Mouse (Mus musculus): ENCODE results near the gene Plk5. TPM values are rescaled to one million over a fixed set of nuclear protein-coding genes. Genes with fewer than 3 reads are reported as not detected.
A peak's percentile ranks its signal among the peaks of the same experiment; 100 is the strongest.

Plk5 gene
- polyA plus RNA-seq, 1 experiment from 2014 or later: not detected

DNA sequence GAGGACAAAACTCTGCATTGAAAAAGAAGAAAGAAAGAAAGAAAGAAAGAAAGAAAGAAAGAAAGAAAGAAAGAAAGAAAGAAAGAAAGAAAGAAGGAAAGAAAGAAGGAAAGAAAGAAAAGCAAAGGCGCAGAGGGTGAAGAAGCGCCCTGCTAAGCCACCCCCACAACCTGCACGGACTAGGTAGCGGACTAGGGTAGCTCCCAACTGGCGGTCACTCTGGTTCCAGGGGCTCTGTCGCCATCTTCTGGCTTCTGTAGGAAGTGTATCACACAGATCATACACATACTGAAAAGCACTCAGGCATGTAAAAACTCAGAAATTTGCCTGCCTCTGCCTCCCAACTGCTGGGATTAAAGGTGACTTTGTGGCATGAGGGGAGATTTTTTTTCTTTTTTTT, 17.8 kb downstream of the Plk5 start:
- Histone ChIP-seq H3K27me3 (ENCODE audit: control insufficient read depth, insufficient read depth, low read length) (no peaks in the 10 kb centered on the region), H3K4me1 (ENCODE audit: control insufficient read depth in 2 of 2, insufficient read depth in 2 of 2, low read length in 2 of 2) (0 out of 4 replicates have a peak, but pooled peaks cover 0 to 3% of the 10 kb centered on the region in 2 experiments), H3K9me3 (ENCODE audit: control insufficient read depth, low read length) (no peaks in the 10 kb centered on the region), H3K4me2 (ENCODE audit: low read length) (no peak overlapping the region), H3K9ac (ENCODE audit: low read length) (no peak overlapping the region), H3K4me3 (ENCODE audit: control insufficient read depth in 1 of 2, insufficient read depth in 1 of 2, low read depth in 1 of 2, low read length in 2 of 2) (no peak overlapping the region), H3K27ac (replicated peaks in 1 of 2; ENCODE audit: control insufficient read depth in 1 of 2, insufficient read depth in 1 of 2, low read depth in 2 of 2, low read length in 2 of 2) (no peak overlapping the region), H3K36me3 (ENCODE audit: control insufficient read depth, insufficient read depth, low read length) (no peaks in the 10 kb centered on the region)
- 17% methylated on average over 6 of the region's 6 CpGs for WGBS
- ATAC-seq (ENCODE audit: insufficient number of reproducible peaks, insufficient read depth, low FRiP score, low read depth): no peak

DNA sequence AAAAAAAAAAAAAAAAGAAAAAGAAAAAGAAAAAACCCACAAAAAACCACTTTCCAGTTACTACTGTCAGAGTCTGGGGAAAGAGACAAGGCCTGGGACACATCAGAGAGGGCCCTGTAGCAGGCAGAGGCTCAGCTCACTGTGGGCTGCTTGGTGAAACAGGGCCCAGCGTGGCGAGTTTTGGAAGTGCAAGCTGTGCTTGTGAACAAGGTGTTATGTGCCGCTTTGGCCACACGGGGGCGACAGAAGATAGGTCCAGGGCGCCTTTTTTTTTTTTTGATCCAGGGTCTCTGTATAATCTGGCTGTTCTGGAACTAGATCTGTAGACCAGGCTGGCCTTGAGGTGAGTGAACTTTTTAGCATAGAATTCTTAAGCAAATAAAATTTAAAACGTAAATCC, 19.9 kb downstream of the Plk5 start:
- 4% methylated on average over 7 of the region's 7 CpGs for WGBS
- H3K4me2 ChIP-seq (ENCODE audit: low read length): no peak overlapping the region

DNA sequence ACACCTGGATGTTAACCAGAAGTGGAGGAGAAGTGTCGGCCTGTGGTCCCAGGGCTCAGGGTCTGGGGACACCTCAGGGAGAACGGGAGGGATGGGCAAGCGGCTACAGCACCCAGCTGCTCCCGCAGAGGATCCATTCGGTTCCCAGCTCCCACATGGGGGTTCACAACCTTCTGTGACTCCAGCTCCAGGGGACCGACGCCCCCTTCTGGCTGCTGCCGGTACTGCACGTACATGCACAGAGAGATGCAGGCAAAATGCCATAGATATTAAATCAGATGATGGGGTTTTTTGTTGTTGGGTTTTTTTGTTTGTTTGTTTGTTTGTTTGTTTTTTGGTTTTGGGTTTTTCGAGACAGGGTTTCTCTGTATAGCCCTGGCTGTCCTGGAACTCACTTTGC, 21.5 kb downstream of the Plk5 start:
- no peak overlapping the region for H3K9ac ChIP-seq (ENCODE audit: low read length)
- no peaks in the 10 kb centered on the region for H3K4me1 ChIP-seq (ENCODE audit: control insufficient read depth in 2 of 2, insufficient read depth in 2 of 2, low read length in 2 of 2)
- H3K9me3 ChIP-seq (ENCODE audit: control insufficient read depth, low read length): no peaks in the 10 kb centered on the region
- no peak overlapping the region for H3K4me2 ChIP-seq (ENCODE audit: low read length)
- no peak for ATAC-seq (ENCODE audit: insufficient number of reproducible peaks, insufficient read depth, low FRiP score, low read depth)
- H3K4me3 ChIP-seq (ENCODE audit: control insufficient read depth in 1 of 2, insufficient read depth in 1 of 2, low read depth in 1 of 2, low read length in 2 of 2): no peak overlapping the region
- H3K36me3 ChIP-seq (ENCODE audit: control insufficient read depth, insufficient read depth, low read length): peaks cover 33% of the 10 kb centered on the region
- no peaks in the 10 kb centered on the region for H3K27me3 ChIP-seq (ENCODE audit: control insufficient read depth, insufficient read depth, low read length)
- no peak overlapping the region for H3K27ac ChIP-seq (replicated peaks in 1 of 2; ENCODE audit: control insufficient read depth in 1 of 2, insufficient read depth in 1 of 2, low read depth in 2 of 2, low read length in 2 of 2)
- 41% methylated on average over 10 of the region's 10 CpGs for WGBS

More for the DNA sequence above, 19.9 kb downstream of the Plk5 start:
- no peak overlapping the region for H3K9ac ChIP-seq (ENCODE audit: low read length)
- no peaks in the 10 kb centered on the region for H3K9me3 ChIP-seq (ENCODE audit: control insufficient read depth, low read length)
- peaks cover 17% of the 10 kb centered on the region for H3K36me3 ChIP-seq (ENCODE audit: control insufficient read depth, insufficient read depth, low read length)
- no peak for ATAC-seq (ENCODE audit: insufficient number of reproducible peaks, insufficient read depth, low FRiP score, low read depth)
- no peaks in the 10 kb centered on the region for H3K27me3 ChIP-seq (ENCODE audit: control insufficient read depth, insufficient read depth, low read length)
- no peak overlapping the region for H3K4me3 ChIP-seq (ENCODE audit: control insufficient read depth in 1 of 2, insufficient read depth in 1 of 2, low read depth in 1 of 2, low read length in 2 of 2)
- no peak overlapping the region for H3K27ac ChIP-seq (replicated peaks in 1 of 2; ENCODE audit: control insufficient read depth in 1 of 2, insufficient read depth in 1 of 2, low read depth in 2 of 2, low read length in 2 of 2)
- 0 out of 4 replicates have a peak, but pooled peaks cover 0 to 3% of the 10 kb centered on the region in 2 experiments for H3K4me1 ChIP-seq (ENCODE audit: control insufficient read depth in 2 of 2, insufficient read depth in 2 of 2, low read length in 2 of 2)

DNA sequence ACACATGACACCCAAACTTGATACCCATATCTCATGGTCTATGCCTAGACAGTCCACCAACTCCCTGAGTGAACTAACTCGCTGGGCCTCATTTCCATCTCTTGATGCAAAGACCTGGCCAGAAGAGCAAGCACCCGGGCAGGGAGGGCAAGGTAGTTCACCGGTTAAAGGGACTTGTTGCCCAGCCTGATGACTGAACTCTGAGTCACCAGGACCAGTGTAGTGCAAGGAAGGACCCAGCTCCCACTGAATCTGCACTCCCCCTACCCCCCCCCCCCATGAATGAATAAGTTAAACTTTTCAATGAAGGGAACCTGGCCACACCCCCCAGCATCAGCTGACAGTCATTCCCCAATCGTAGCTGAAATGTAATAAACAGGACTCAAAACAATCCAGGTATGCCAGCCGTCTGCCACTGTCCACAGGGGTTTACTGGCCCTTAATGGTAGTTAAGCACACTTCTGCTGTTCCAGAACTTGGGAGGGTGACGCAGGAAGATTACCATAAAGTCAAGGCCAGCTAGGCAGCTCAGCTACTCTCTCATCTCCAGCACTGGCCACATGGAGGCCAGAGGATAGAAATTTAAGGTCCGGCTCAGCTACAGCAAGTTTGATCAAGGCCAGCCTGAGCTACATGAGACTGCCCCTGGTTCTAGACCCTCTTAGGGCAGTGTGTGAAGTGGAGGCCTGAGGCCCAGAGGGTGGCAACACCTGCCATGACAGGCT, 26.5 kb downstream of the Plk5 start:
- Histone ChIP-seq H3K36me3 (ENCODE audit: control insufficient read depth, insufficient read depth, low read length) (peaks cover 55% of the 10 kb centered on the region), H3K4me3 (ENCODE audit: control insufficient read depth in 1 of 2, insufficient read depth in 1 of 2, low read depth in 1 of 2, low read length in 2 of 2) (no peak overlapping the region), H3K27me3 (ENCODE audit: control insufficient read depth, insufficient read depth, low read length) (no peaks in the 10 kb centered on the region), H3K27ac (replicated peaks in 1 of 2; ENCODE audit: control insufficient read depth in 1 of 2, insufficient read depth in 1 of 2, low read depth in 2 of 2, low read length in 2 of 2) (no peak overlapping the region), H3K4me2 (ENCODE audit: low read length) (no peak overlapping the region), H3K4me1 (ENCODE audit: control insufficient read depth in 2 of 2, insufficient read depth in 2 of 2, low read length in 2 of 2) (peaks cover 15 to 23% of the 10 kb centered on the region in 2 experiments; a peak in 3 of 4 replicates), H3K9ac (ENCODE audit: low read length) (no peak overlapping the region), H3K9me3 (ENCODE audit: control insufficient read depth, low read length) (no peaks in the 10 kb centered on the region)
- ATAC-seq (ENCODE audit: insufficient number of reproducible peaks, insufficient read depth, low FRiP score, low read depth): no peak
- WGBS: 85% methylated on average over 7 of the region's 7 CpGs

DNA sequence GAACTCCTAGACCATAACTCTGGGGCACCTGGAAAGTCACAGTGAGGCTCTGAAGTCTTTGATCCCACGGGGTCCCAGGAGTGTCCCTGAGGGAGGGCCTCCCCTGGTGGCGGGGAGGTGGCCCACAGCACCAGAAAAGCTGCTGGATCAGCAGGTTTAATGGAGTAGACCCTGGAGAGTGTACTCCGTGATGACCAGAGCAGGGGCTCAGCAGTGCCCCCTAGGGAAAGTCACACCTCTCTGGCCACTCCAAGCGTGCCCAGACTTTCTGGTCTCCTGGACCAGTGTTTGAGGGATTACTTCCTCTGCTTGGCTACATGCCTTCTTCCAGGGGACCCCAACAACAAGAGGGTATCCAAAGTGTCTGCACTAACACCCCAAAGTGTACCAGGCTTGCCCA, 27.2 kb downstream of the Plk5 start:
- Histone ChIP-seq H3K4me1 (ENCODE audit: control insufficient read depth in 2 of 2, insufficient read depth in 2 of 2, low read length in 2 of 2) (peaks cover 21 to 27% of the 10 kb centered on the region in 2 experiments), H3K4me3 (ENCODE audit: control insufficient read depth in 1 of 2, insufficient read depth in 1 of 2, low read depth in 1 of 2, low read length in 2 of 2) (no peak overlapping the region), H3K27ac (replicated peaks in 1 of 2; ENCODE audit: control insufficient read depth in 1 of 2, insufficient read depth in 1 of 2, low read depth in 2 of 2, low read length in 2 of 2) (no peak overlapping the region), H3K27me3 (ENCODE audit: control insufficient read depth, insufficient read depth, low read length) (no peaks in the 10 kb centered on the region), H3K9me3 (ENCODE audit: control insufficient read depth, low read length) (no peaks in the 10 kb centered on the region), H3K9ac (ENCODE audit: low read length) (peak overlapping the region; percentile 41; the same call in 1 of the 2 replicates), H3K36me3 (ENCODE audit: control insufficient read depth, insufficient read depth, low read length) (peaks cover 55% of the 10 kb centered on the region), H3K4me2 (ENCODE audit: low read length) (no peak overlapping the region)
- no peak for ATAC-seq (ENCODE audit: insufficient number of reproducible peaks, insufficient read depth, low FRiP score, low read depth)
- WGBS: 77% methylated on average over 4 of the region's 4 CpGs

DNA sequence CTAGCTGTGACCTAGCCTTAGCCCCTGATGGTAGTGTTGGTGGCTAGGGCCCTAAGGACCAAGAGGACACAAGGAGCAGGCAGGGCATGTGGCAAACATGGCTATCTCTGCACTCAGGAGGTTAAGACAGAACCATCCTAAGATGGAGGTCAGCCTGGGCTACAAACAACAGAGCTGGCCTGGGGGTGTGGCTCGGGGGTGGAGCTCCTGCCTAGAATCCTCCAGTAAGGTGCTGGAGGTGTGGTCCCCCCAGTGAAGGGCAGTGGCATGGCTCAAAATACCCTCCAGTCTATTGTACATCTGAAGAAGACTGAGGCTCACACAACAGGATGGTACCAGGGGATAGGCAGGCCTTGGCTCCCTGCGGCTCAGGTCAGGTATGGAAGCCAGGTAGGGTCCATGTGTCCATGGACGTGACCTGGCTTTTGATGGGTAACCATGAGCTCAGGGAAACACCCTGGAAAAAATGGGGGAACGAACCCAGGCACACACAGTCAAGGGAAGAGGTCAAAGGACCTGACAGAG, 27.9 kb downstream of the Plk5 start:
- Histone ChIP-seq H3K9me3 (ENCODE audit: control insufficient read depth, low read length) (no peaks in the 10 kb centered on the region), H3K4me2 (ENCODE audit: low read length) (0 out of 2 replicates have a peak overlapping the region, but pooled peaks have one; percentile 96), H3K36me3 (ENCODE audit: control insufficient read depth, insufficient read depth, low read length) (peaks cover 55% of the 10 kb centered on the region), H3K27me3 (ENCODE audit: control insufficient read depth, insufficient read depth, low read length) (no peaks in the 10 kb centered on the region), H3K4me3 (ENCODE audit: control insufficient read depth in 1 of 2, insufficient read depth in 1 of 2, low read depth in 1 of 2, low read length in 2 of 2) (no peak overlapping the region), H3K9ac (ENCODE audit: low read length) (peak overlapping the region; percentile 41), H3K27ac (replicated peaks in 1 of 2; ENCODE audit: control insufficient read depth in 1 of 2, insufficient read depth in 1 of 2, low read depth in 2 of 2, low read length in 2 of 2) (no peak overlapping the region), H3K4me1 (ENCODE audit: control insufficient read depth in 2 of 2, insufficient read depth in 2 of 2, low read length in 2 of 2) (peaks cover 23 to 30% of the 10 kb centered on the region in 2 experiments)
- no peak for ATAC-seq (ENCODE audit: insufficient number of reproducible peaks, insufficient read depth, low FRiP score, low read depth)
- WGBS: 83% methylated on average over 4 of the region's 4 CpGs

DNA sequence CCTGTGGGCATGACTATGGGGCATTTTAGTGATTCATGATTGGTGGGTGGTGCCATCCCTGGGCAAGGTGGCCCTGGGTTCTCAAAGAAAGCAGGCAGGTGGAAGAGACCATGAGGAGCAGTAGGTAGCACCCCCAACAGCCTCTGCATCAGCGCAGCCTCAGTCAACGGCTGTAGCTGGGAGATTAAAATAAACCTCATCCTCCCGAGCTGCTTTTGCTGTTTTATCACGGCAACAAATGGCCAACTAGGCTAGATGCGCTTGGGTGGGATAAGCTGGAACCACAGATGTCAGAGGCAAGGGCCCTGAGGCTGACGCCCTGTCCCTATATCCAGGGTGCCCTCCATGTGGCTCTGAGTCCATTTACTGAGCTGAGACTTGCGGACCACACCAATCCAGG, 28.4 kb downstream of the Plk5 start:
- 71% methylated on average over 7 of the region's 7 CpGs for WGBS
- H3K9ac ChIP-seq (ENCODE audit: low read length): peak overlapping the region; percentile 96; the same call in 1 of the 2 replicates
- no peak overlapping the region for H3K27ac ChIP-seq (replicated peaks in 1 of 2; ENCODE audit: control insufficient read depth in 1 of 2, insufficient read depth in 1 of 2, low read depth in 2 of 2, low read length in 2 of 2)
- H3K27me3 ChIP-seq (ENCODE audit: control insufficient read depth, insufficient read depth, low read length): no peaks in the 10 kb centered on the region
- H3K36me3 ChIP-seq (ENCODE audit: control insufficient read depth, insufficient read depth, low read length): peaks cover 51% of the 10 kb centered on the region
- ATAC-seq (ENCODE audit: insufficient number of reproducible peaks, insufficient read depth, low FRiP score, low read depth): no peak
- H3K4me2 ChIP-seq (ENCODE audit: low read length): peak overlapping the region; percentile 96
- H3K4me3 ChIP-seq (ENCODE audit: control insufficient read depth in 1 of 2, insufficient read depth in 1 of 2, low read depth in 1 of 2, low read length in 2 of 2): peak overlapping the region; percentile 63 to 86; a peak in 3 of 4 replicates
- H3K4me1 ChIP-seq (ENCODE audit: control insufficient read depth in 2 of 2, insufficient read depth in 2 of 2, low read length in 2 of 2): peaks cover 23 to 30% of the 10 kb centered on the region in 2 experiments
- no peaks in the 10 kb centered on the region for H3K9me3 ChIP-seq (ENCODE audit: control insufficient read depth, low read length)
